Mouse (Mus musculus): ENCODE measurements at regions not wholly inside any gene's neighbourhood (a gene's known extent, or its start where the extent isn't known, plus 50 kb on each side); places are given as distances from the start of the nearest gene placed in this dataset.

- Histone ChIP-seq H3K9ac (no peak overlapping the region), H3K9me3 (no peaks in the 10 kb centered on the region), H3K4me1 (peaks cover 14% of the 10 kb centered on the region), H3K36me3 (no peaks in the 10 kb centered on the region), H3K4me3 (no peak overlapping the region), H3K27ac (no peak overlapping the region), H3K27me3 (no peaks in the 10 kb centered on the region), H3K4me2 (no peak overlapping the region)
- no peak for ATAC-seq (ENCODE audit: insufficient number of reproducible peaks, insufficient read depth, low FRiP score, low TSS enrichment, low read depth)
- WGBS = 87% methylated on average over 3 of the region's 3 CpGs
Measured at GRCm38 (mm10) chr4:95188107-95188506, 136.1 kb upstream of the Jun start.

- Histone ChIP-seq H3K4me1 (peaks cover 11% of the 10 kb centered on the region; the same call in 1 of the 2 replicates), H3K4me2 (no peak overlapping the region), H3K9ac (no peak overlapping the region), H3K36me3 (no peaks in the 10 kb centered on the region), H3K4me3 (no peak overlapping the region), H3K27ac (no peak overlapping the region), H3K27me3 (no peaks in the 10 kb centered on the region), H3K9me3 (no peaks in the 10 kb centered on the region)
- ATAC-seq (ENCODE audit: insufficient number of reproducible peaks, insufficient read depth, low FRiP score, low TSS enrichment, low read depth) = no peak
- 82% methylated on average over 7 of the region's 7 CpGs for WGBS
Measured at GRCm38 (mm10) chr4:95191654-95192406, 139.8 kb upstream of the Jun start.

- Histone ChIP-seq H3K27ac (no peak overlapping the region), H3K36me3 (no peaks in the 10 kb centered on the region)
Measured at GRCm38 (mm10) chr4:95192562-95192961, 140.5 kb upstream of the Jun start.

GRCm38 (mm10) chr4:95193028-95193427, 141.0 kb upstream of the Jun start:
- H3K4me2 ChIP-seq = no peak overlapping the region
- no peak overlapping the region for H3K27ac ChIP-seq
- no peak for ATAC-seq (ENCODE audit: insufficient number of reproducible peaks, insufficient read depth, low FRiP score, low TSS enrichment, low read depth)
- no peaks in the 10 kb centered on the region for H3K36me3 ChIP-seq
- H3K9me3 ChIP-seq = no peaks in the 10 kb centered on the region
- no peak overlapping the region for H3K4me3 ChIP-seq
- 55% methylated on average over 4 of the region's 4 CpGs for WGBS
- no peak overlapping the region for H3K9ac ChIP-seq
- H3K27me3 ChIP-seq = no peaks in the 10 kb centered on the region
- H3K4me1 ChIP-seq = peaks cover 16% of the 10 kb centered on the region; the same call in 1 of the 2 replicates

More at GRCm38 (mm10) chr4:95192562-95192961, 140.5 kb upstream of the Jun start:
- H3K4me1 ChIP-seq = peaks cover 16% of the 10 kb centered on the region; the same call in 1 of the 2 replicates
- H3K27me3 ChIP-seq = no peaks in the 10 kb centered on the region
- H3K9me3 ChIP-seq = no peaks in the 10 kb centered on the region
- H3K4me3 ChIP-seq = no peak overlapping the region
- no peak overlapping the region for H3K4me2 ChIP-seq
- no peak for ATAC-seq (ENCODE audit: insufficient number of reproducible peaks, insufficient read depth, low FRiP score, low TSS enrichment, low read depth)
- no peak overlapping the region for H3K9ac ChIP-seq

GRCm38 (mm10) chr4:95193473-95193872, 141.5 kb upstream of the Jun start:
- Histone ChIP-seq H3K36me3 (no peaks in the 10 kb centered on the region), H3K9ac (no peak overlapping the region), H3K4me1 (peaks cover 16% of the 10 kb centered on the region; the same call in 1 of the 2 replicates), H3K9me3 (no peaks in the 10 kb centered on the region), H3K4me2 (no peak overlapping the region), H3K27ac (no peak overlapping the region), H3K4me3 (no peak overlapping the region), H3K27me3 (no peaks in the 10 kb centered on the region)
- no peak for ATAC-seq (ENCODE audit: insufficient number of reproducible peaks, insufficient read depth, low FRiP score, low TSS enrichment, low read depth)
- WGBS = 82% methylated on average over 4 of the region's 4 CpGs

GRCm38 (mm10) chr4:95194621-95195455, 142.8 kb upstream of the Jun start:
- no peak overlapping the region for H3K27ac ChIP-seq
- no peaks in the 10 kb centered on the region for H3K9me3 ChIP-seq
- ATAC-seq (ENCODE audit: insufficient number of reproducible peaks, insufficient read depth, low FRiP score, low TSS enrichment, low read depth) = no peak
- no peak overlapping the region for H3K4me3 ChIP-seq
- 68% methylated on average over 5 of the region's 5 CpGs for whole genome bisulfite sequencing
- peaks cover 16% of the 10 kb centered on the region; the same call in 1 of the 2 replicates for H3K4me1 ChIP-seq
- H3K9ac ChIP-seq = no peak overlapping the region
- H3K36me3 ChIP-seq = no peaks in the 10 kb centered on the region
- no peaks in the 10 kb centered on the region for H3K27me3 ChIP-seq
- H3K4me2 ChIP-seq = no peak overlapping the region

- H3K9me3 ChIP-seq = no peaks in the 10 kb centered on the region
- H3K27ac ChIP-seq = no peak overlapping the region
- no peaks in the 10 kb centered on the region for H3K36me3 ChIP-seq
- 84% methylated on average over 2 of the region's 2 CpGs for WGBS
- H3K4me1 ChIP-seq = peaks cover 16% of the 10 kb centered on the region; the same call in 1 of the 2 replicates
- no peak overlapping the region for H3K4me3 ChIP-seq
- H3K9ac ChIP-seq = no peak overlapping the region
- ATAC-seq (ENCODE audit: insufficient number of reproducible peaks, insufficient read depth, low FRiP score, low TSS enrichment, low read depth) = no peak
- H3K4me2 ChIP-seq = no peak overlapping the region
- no peaks in the 10 kb centered on the region for H3K27me3 ChIP-seq
Measured at GRCm38 (mm10) chr4:95196106-95196505, 144.1 kb upstream of the Jun start.

- Histone ChIP-seq H3K9me3 (no peaks in the 10 kb centered on the region), H3K4me3 (no peak overlapping the region), H3K4me2 (no peak overlapping the region), H3K9ac (no peak overlapping the region), H3K27me3 (no peaks in the 10 kb centered on the region), H3K4me1 (peaks cover 16% of the 10 kb centered on the region; the same call in 1 of the 2 replicates), H3K27ac (no peak overlapping the region), H3K36me3 (no peaks in the 10 kb centered on the region)
- WGBS = 59% methylated on average over 7 of the region's 7 CpGs
- no peak for ATAC-seq (ENCODE audit: insufficient number of reproducible peaks, insufficient read depth, low FRiP score, low TSS enrichment, low read depth)
Measured at GRCm38 (mm10) chr4:95197077-95197711, 145.2 kb upstream of the Jun start.

- 82% methylated on average over 5 of the region's 5 CpGs for WGBS
- no peaks in the 10 kb centered on the region for H3K9me3 ChIP-seq
- no peaks in the 10 kb centered on the region for H3K36me3 ChIP-seq
- ATAC-seq (ENCODE audit: insufficient number of reproducible peaks, insufficient read depth, low FRiP score, low TSS enrichment, low read depth) = no peak
- H3K27ac ChIP-seq = no peak overlapping the region
- peaks cover 8% of the 10 kb centered on the region; the same call in 1 of the 2 replicates for H3K4me1 ChIP-seq
- no peak overlapping the region for H3K4me2 ChIP-seq
- H3K4me3 ChIP-seq = no peak overlapping the region
- H3K27me3 ChIP-seq = no peaks in the 10 kb centered on the region
- no peak overlapping the region for H3K9ac ChIP-seq
Measured at GRCm38 (mm10) chr4:95199394-95199793, 147.4 kb upstream of the Jun start.

GRCm38 (mm10) chr4:95200130-95200529, 148.1 kb upstream of the Jun start:
- no peaks in the 10 kb centered on the region for H3K36me3 ChIP-seq
- H3K9ac ChIP-seq = no peak overlapping the region
- WGBS = 93% methylated on average over 7 of the region's 7 CpGs
- H3K27ac ChIP-seq = no peak overlapping the region
- no peak overlapping the region for H3K4me2 ChIP-seq
- peaks cover 8% of the 10 kb centered on the region; the same call in 1 of the 2 replicates for H3K4me1 ChIP-seq
- no peaks in the 10 kb centered on the region for H3K27me3 ChIP-seq
- H3K4me3 ChIP-seq = no peak overlapping the region
- no peak for ATAC-seq (ENCODE audit: insufficient number of reproducible peaks, insufficient read depth, low FRiP score, low TSS enrichment, low read depth)
- H3K9me3 ChIP-seq = no peaks in the 10 kb centered on the region

GRCm38 (mm10) chr4:95202478-95202877, 150.5 kb upstream of the Jun start:
- Histone ChIP-seq H3K27me3 (no peaks in the 10 kb centered on the region), H3K4me1 (no peaks in the 10 kb centered on the region), H3K9me3 (no peaks in the 10 kb centered on the region), H3K27ac (no peak overlapping the region), H3K36me3 (no peaks in the 10 kb centered on the region), H3K4me3 (no peak overlapping the region), H3K9ac (no peak overlapping the region), H3K4me2 (no peak overlapping the region)
- no peak for ATAC-seq (ENCODE audit: insufficient number of reproducible peaks, insufficient read depth, low FRiP score, low TSS enrichment, low read depth)
- WGBS = 77% methylated on average over 6 of the region's 6 CpGs
